Mouse (Mus musculus): Measurements from ENCODE around the gene Uhrf2.

The Uhrf2 gene

GRCm38 (mm10) chr19:30124999-30125669 lies 94.8 kb downstream of the Uhrf2 start:
- DNase-seq (ENCODE audit: low read depth, low spot score) = no peak

DNA sequence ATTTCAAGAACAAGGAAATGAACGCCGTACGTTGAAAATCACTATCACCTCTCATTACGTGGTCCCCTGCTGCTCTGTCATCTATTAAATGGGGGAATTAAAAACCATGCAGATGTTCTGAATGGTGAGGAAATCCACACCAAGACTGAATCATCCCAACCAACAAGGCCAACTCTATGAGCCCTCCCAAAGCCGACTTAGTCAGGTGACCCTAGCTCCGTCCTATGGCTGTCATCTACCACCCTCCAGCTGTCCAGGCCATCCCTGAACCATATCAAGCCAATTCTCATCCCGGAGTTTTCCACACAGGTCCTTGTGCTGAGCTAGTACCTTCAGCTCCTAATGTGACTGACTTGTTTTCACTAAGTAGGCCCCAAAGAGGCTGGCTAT lies 95.4 kb downstream of the Uhrf2 start:
- no peak for DNase-seq (ENCODE audit: low read depth, low spot score)

DNA sequence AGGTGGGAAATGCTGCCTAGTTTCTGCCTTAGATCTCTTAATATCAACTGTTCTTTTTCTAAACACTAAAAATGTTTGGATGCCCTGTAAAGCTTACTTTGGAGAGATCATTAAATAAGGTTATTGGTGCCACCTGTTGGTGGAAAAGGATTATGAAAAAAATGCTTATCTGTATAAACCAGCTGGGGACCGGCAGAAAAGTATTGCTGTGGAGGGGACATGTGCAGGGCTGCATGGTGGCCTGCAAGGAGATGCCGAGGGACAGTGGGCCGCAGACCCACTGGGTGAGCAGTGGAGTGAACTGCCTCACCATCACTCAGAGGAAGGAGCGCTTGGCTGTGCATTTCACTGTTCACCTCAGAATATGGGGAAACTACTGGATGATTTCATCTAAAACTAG lies 97.9 kb downstream of the Uhrf2 start:
- DNase-seq (ENCODE audit: low read depth, low spot score) = no peak

GRCm38 (mm10) chr19:30136308-30136707 lies 106.0 kb downstream of the Uhrf2 start:
- no peak for DNase-seq (ENCODE audit: low read depth, low spot score)
